Mouse (Mus musculus) G1E (cell line): Measurements from ENCODE around the gene Rims1.

Source experiments
- CTCF ChIP-seq: IDR thresholded peaks from 2 replicates; pipeline ENCODE4 v1.5.1; 2012; ENCODE audit warnings: low read depth, low read length, inconsistent platforms, mixed read lengths
- GATA1 ChIP-seq: IDR thresholded peaks from 2 replicates; pipeline ENCODE4 v1.6.1; 2012; ENCODE audit warnings: borderline replicate concordance, low read length, inconsistent platforms, mixed read lengths
- GATA2 ChIP-seq: IDR thresholded peaks from 2 replicates; pipeline ENCODE4 v1.6.1; 2012; ENCODE audit warnings: low read depth, low read length, inconsistent platforms, borderline replicate concordance
- TAL1 ChIP-seq: conservative IDR thresholded peaks from 2 replicates; pipeline ENCODE4 v1.6.1; 2012; ENCODE audit warnings: low read depth, low read length, inconsistent platforms, mixed read lengths

DNA sequence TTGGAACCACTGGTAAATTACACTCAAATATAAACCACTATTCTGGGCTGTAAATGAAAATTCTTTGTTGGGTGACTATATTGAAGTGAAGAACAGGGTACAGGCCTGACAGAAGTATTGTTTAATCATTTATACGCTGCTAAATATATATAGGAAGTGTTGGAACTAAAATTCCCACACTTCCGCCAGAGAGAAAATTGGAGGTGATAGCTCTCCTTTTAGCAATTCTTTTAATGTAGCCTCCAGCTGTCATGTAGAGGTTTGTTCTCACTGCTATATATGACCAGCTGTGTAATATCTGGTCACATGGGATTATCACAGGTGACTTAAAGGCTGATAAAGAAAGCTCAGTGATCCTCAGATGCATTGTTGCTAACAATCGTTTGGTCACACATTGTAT, 144.0 kb downstream of the Rims1 start:
- TF ChIP-seq CTCF (no peak), GATA1 (no peak), TAL1 (no peak), GATA2 (no peak)
